Mouse (Mus musculus) neural tube, embryonic 11.5 days (tissue): ENCODE results near the gene T2. TPM values are rescaled to one million over a fixed set of nuclear protein-coding genes. Genes with fewer than 3 reads are reported as not detected.
A peak's percentile ranks its signal among the peaks of the same experiment; 100 is the strongest.

ENCODE experiments used
- ATAC-seq: fragments of 200-750 bp; cut with Nextera tagmentation; 2 replicates; pipeline ENCODE4 v1.8.0; 2017; ENCODE audit warnings: moderate number of reproducible peaks, mild to moderate bottlenecking, moderate TSS enrichment, moderate library complexity; ENCODE audit not compliant: insufficient read depth, low FRiP score, low TSS enrichment
- DNase-seq: peaks from one replicate; pipeline ENCODE4 v3.0.0-alpha.2; 2015; ENCODE audit warnings: low spot score
- H3K27ac ChIP-seq: fragments of 300-500 bp; sonication (generic); 2 replicates; pipeline ENCODE4 v1.5.1; 2014; ENCODE audit warnings: low read depth, mild to moderate bottlenecking, low read length
- H3K27me3 ChIP-seq: fragments of 300-500 bp; sonication (generic); 2 replicates; pipeline ENCODE4 v1.6.1; 2014; ENCODE audit warnings: mild to moderate bottlenecking, low read length, mixed read lengths; ENCODE audit not compliant: control insufficient read depth, insufficient read depth
- H3K36me3 ChIP-seq: fragments of 300-500 bp; sonication (generic); 2 replicates; pipeline ENCODE4 v1.6.1; 2014; ENCODE audit warnings: mild to moderate bottlenecking, low read length, moderate library complexity, mixed read lengths; ENCODE audit not compliant: control insufficient read depth, insufficient read depth
- H3K4me1 ChIP-seq: fragments of 300-500 bp; sonication (generic); 2 replicates; pipeline ENCODE4 v1.6.1; 2014; ENCODE audit warnings: low read length, mixed read lengths; ENCODE audit not compliant: control insufficient read depth, insufficient read depth
- H3K4me2 ChIP-seq: fragments of 300-500 bp; sonication (generic); 2 replicates; pipeline ENCODE4 v1.6.1; 2014; ENCODE audit warnings: low read depth, mild to moderate bottlenecking, moderate library complexity
- H3K4me3 ChIP-seq: fragments of 300-500 bp; sonication (generic); 2 replicates; pipeline ENCODE4 v1.5.1; 2014; ENCODE audit warnings: low read depth, low read length
- H3K9ac ChIP-seq: fragments of 300-500 bp; sonication (generic); 2 replicates; pipeline ENCODE4 v1.6.1; 2014; ENCODE audit warnings: mild to moderate bottlenecking, low read length
- H3K9me3 ChIP-seq: fragments of 300-500 bp; sonication (generic); 2 replicates; pipeline ENCODE4 v1.6.1; 2016; ENCODE audit warnings: low read length; ENCODE audit not compliant: control insufficient read depth
- WGBS: fragments of 180-500 bp; shearing (Covaris S2); extraction: QIAGEN DNeasy Blood & Tissue Kit; methylation state at CpG from one replicate; pipeline ENCODE4 v1.1.7; 2014; 5-methylcytosine and 5-hydroxymethylcytosine counted together
- polyA plus RNA-seq: library from polyadenylated mRNA; unstranded; fragments of >200 nt; fragmentation: Nextera tagmentation; extraction: Ambion mirVana; gene quantifications from 2 replicates; pipeline ENCODE4 v1.2.1, GENCODE M21; 2014

Gene T2
- polyA plus RNA-seq, 1 experiment from 2014 or later = 0.53 TPM

DNA sequence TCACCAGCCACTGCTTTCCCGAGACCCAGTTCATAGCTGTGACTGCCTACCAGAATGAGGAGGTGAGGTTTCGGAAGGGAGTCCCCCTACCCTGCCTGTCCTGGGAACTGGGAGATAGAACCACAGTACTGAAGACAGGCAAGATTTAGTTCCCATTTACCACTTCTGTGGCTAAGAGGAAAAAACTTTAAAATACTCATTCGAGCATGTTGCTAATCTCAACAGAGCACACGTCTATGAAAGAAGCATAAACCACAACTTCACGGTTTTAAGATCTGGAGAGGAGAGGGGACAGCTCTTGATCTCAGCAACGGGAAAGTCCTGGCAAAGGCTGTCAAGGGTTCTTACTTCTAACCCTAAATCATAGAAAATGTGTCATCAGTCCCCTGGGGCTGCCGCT, 80.4 kb downstream of the T2 start:
- Histone ChIP-seq H3K9me3 (no peaks in the 10 kb centered on the region), H3K4me3 (no peak overlapping the region), H3K27ac (no peak overlapping the region), H3K36me3 (no peaks in the 10 kb centered on the region), H3K4me2 (no peak overlapping the region), H3K9ac (no peak overlapping the region), H3K27me3 (peaks cover 68% of the 10 kb centered on the region), H3K4me1 (no peaks in the 10 kb centered on the region; the same call in 1 of the 2 replicates)
- DNase-seq (no peak), ATAC-seq (no peak)
- 32% methylated on average over 7 of the region's 7 CpGs for WGBS

DNA sequence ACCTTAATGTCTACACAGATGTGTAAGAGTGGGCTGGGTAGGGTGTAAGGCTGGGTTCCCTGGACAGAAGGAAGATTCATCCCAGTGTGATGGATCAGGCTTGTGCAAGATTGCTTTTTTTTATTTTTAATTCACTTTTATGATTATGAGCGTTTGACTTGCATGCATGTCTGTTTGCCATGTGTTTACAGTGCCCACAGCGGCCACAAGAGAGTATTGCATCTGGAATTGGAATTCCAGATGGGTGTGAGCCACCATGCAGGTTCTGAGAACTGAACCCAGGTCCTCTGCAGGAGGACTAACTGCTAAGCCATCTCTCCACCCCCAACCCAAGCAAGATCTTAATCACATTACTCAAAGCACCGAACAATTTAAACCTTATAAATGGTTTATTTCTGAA, 88.3 kb downstream of the T2 start:
- H3K27ac ChIP-seq = no peak overlapping the region
- H3K9ac ChIP-seq = no peak overlapping the region
- WGBS = 65% methylated on average over 3 of the region's 3 CpGs
- H3K9me3 ChIP-seq = no peaks in the 10 kb centered on the region
- H3K36me3 ChIP-seq = no peaks in the 10 kb centered on the region
- H3K27me3 ChIP-seq = no peaks in the 10 kb centered on the region
- H3K4me1 ChIP-seq = no peaks in the 10 kb centered on the region
- no peak overlapping the region for H3K4me3 ChIP-seq
- H3K4me2 ChIP-seq = no peak overlapping the region
- ATAC-seq = no peak
- no peak for DNase-seq

DNA sequence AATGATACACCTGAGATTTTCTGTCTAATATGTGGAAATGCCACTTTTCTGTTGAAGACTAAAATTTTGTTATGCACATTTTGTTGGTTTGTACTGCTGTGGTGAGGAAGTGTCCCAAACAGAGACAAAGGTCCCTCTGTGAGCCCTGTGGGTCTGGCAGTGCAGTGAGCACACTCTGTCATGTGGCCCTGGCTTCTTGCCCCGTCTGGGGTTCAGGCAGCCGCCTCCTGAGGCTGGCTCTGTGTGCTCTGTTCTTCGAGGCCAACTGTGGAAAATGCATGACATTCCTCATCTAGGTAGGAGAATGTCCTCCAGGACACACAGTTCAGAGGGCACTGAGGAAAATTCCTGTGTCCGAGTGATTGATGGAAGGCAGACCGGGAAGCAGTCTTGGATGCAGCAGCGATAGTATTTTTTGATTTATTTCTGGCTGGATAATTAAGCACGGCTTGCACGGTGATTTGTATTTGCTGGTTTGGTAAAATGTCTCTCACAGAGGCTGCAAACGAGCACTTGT, 91.9 kb downstream of the T2 start:
- H3K27ac ChIP-seq = no peak overlapping the region
- no peaks in the 10 kb centered on the region for H3K27me3 ChIP-seq
- no peak overlapping the region for H3K9ac ChIP-seq
- H3K4me2 ChIP-seq = no peak overlapping the region
- H3K4me3 ChIP-seq = no peak overlapping the region
- 22% methylated on average over 9 of the region's 9 CpGs for WGBS
- no peaks in the 10 kb centered on the region for H3K9me3 ChIP-seq
- no peak for DNase-seq
- ATAC-seq = no peak
- no peaks in the 10 kb centered on the region for H3K36me3 ChIP-seq
- no peaks in the 10 kb centered on the region for H3K4me1 ChIP-seq

DNA sequence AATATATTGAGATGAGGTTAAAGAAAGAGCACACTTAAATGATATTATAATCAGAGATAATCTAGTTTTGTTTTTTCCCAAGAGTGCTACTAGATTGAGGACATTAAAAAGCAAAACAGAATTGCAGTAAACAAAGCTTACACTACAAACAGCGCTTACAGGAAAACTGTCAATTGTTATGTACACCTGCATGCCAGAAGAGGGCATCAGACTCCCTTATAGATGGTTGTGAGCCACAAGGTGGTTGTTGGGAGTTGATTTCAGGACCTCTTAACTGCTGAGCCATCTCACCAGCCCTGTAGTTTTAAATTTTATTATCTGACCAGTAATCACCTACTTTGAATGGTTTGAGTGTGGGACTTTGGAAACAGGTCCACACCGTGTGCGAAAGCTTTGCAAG, 92.5 kb downstream of the T2 start:
- H3K9ac ChIP-seq = no peak overlapping the region
- no peaks in the 10 kb centered on the region for H3K4me1 ChIP-seq
- H3K27me3 ChIP-seq = no peaks in the 10 kb centered on the region
- ATAC-seq = no peak
- no peak overlapping the region for H3K4me2 ChIP-seq
- WGBS = 68% methylated on average over 3 of the region's 3 CpGs
- H3K4me3 ChIP-seq = no peak overlapping the region
- no peaks in the 10 kb centered on the region for H3K36me3 ChIP-seq
- DNase-seq = no peak
- no peaks in the 10 kb centered on the region for H3K9me3 ChIP-seq
- H3K27ac ChIP-seq = no peak overlapping the region

DNA sequence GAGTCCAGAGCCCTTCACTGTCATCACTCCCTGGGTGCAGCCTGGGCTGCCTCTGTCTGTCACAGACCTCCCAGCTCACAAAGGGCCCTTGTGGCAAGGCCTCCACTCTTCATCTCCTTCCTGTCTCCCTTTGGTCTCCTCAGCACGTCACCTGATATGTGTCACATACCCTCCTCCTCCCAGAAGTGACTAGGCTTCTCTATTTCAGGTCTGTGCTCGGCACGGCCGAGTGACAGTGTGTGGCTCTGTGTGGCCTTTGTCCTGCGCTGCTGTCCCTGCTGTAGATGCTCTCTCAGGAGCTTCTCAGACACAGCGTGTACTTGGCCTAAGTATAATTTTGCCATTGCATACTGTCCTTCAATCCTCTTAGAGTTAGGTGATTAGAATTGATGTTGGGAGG, 99.4 kb downstream of the T2 start:
- no peak for ATAC-seq
- Histone ChIP-seq H3K4me2 (no peak overlapping the region), H3K4me1 (no peaks in the 10 kb centered on the region), H3K4me3 (no peak overlapping the region), H3K9me3 (no peaks in the 10 kb centered on the region), H3K9ac (no peak overlapping the region), H3K27ac (no peak overlapping the region), H3K36me3 (no peaks in the 10 kb centered on the region), H3K27me3 (no peaks in the 10 kb centered on the region)
- DNase-seq = no peak
- 60% methylated on average over 6 of the region's 6 CpGs for WGBS

DNA sequence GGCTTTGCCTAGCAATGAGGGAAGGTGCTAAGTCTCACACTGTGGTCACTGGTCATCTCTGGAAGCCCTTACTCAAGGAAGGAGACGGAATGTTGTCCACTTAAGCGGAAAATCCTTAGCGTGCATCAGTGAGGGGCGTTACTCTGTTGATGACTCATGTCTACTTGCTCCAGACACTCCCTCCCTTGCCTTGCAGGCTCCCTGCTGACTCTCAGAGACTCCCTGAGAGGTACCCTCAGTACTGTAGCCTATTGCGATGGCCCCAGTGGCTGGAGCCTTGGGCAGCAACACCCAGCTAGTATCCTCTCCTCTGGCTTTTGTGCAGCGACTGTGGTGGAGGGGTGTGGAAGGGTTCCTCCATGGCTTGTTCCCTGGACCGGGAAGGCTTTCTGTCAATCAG, 99.8 kb downstream of the T2 start:
- Histone ChIP-seq H3K4me2 (no peak overlapping the region), H3K4me3 (no peak overlapping the region), H3K4me1 (no peaks in the 10 kb centered on the region), H3K9me3 (no peaks in the 10 kb centered on the region), H3K27me3 (no peaks in the 10 kb centered on the region), H3K27ac (no peak overlapping the region), H3K9ac (no peak overlapping the region), H3K36me3 (no peaks in the 10 kb centered on the region)
- DNase-seq (no peak), ATAC-seq (no peak)
- WGBS = 64% methylated on average over 7 of the region's 7 CpGs

DNA sequence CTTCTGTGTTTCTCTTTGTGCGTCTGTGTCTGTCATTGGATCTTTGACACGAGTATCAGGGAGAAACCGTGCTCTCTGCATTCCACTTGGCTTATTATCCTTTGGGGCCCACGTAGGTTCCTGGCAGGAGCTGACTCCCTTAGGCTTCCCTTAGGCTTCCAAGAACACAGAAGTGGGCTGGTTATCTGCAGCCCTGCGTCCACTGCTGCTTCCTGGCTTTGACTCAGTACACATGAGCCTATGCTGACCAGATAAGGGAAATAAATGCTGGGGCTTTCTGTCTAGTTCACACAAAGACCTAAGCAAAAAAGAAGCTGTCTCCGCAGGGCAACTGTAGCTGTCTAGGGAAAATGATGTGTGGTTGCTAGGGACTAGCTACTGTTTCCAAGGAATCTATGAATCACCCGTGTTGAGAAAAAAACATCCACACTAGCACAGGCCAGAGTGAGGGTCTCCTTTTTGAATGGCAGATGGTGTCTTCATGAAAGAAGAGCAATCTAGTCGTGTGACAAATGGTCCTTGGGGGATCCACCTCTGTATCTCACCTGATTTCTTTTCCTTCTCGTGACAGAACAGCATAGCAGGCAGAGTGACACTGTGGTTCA, 101.2 kb downstream of the T2 start:
- Histone ChIP-seq H3K4me3 (no peak overlapping the region), H3K27ac (no peak overlapping the region), H3K9ac (no peak overlapping the region), H3K4me1 (no peaks in the 10 kb centered on the region), H3K4me2 (no peak overlapping the region), H3K36me3 (no peaks in the 10 kb centered on the region), H3K9me3 (no peaks in the 10 kb centered on the region), H3K27me3 (no peaks in the 10 kb centered on the region)
- WGBS = 64% methylated on average over 9 of the region's 9 CpGs
- ATAC-seq (no peak), DNase-seq (no peak)

DNA sequence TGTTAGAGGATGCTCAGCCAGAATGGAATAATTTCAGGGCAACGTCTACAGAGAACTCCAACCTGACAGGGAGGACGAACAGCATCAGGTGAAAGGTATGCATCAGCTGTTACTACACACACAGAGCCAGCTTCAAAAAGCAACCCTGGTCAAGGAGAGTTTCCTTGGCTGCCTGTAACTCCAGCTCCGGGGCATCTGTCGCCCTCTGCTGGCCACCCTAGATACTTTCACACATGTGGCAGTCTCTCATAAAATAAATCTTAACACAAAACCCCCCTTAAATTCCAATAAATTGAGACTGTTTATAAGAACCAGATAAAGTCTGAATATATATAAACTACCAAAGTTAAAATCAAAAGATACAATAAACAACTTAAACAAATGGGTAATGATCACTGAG, 105.8 kb downstream of the T2 start:
- ATAC-seq (no peak), DNase-seq (peak; percentile 67)
- no peaks in the 10 kb centered on the region for H3K36me3 ChIP-seq
- no peaks in the 10 kb centered on the region for H3K9me3 ChIP-seq
- no peaks in the 10 kb centered on the region for H3K4me1 ChIP-seq
- H3K4me2 ChIP-seq = no peak overlapping the region
- H3K9ac ChIP-seq = no peak overlapping the region
- no peaks in the 10 kb centered on the region for H3K27me3 ChIP-seq
- WGBS = 7% methylated on average over 4 of the region's 4 CpGs
- H3K4me3 ChIP-seq = no peak overlapping the region
- no peak overlapping the region for H3K27ac ChIP-seq

DNA sequence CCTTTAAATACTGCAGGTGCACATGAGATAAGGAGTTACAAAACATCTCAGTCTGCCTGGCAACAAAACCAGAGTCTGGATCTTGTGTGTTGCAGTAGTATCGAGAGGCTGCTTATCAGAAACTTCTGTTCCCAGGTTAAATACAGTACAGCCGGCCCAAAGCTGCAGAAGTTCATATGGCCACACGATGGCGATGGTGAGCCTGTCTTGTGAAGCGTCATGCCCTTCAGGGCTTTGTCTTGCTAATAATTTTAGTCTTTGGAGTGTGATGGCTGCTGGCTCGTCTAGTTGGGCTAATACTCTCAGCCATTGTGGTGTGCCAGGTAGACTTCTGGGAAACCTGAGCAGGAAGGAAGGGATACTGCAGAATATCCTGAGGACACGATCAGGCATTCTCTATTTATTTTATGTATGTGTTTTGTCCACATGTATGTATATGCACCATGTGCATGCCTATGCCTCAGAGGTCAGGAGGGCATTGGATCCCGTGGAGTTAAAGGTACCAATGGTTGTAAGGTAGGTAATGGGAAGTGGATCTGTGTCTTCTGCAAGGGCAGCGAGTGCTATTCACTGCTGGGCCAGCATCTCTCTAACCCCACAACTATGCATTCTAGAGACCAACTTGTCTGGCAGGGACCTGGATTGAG, 107.8 kb downstream of the T2 start:
- no peak overlapping the region for H3K27ac ChIP-seq
- no peaks in the 10 kb centered on the region for H3K4me1 ChIP-seq
- 24% methylated on average over 9 of the region's 9 CpGs for WGBS
- H3K9me3 ChIP-seq = no peaks in the 10 kb centered on the region
- DNase-seq (peak; percentile 84), ATAC-seq (peak; percentile 38; the same call in 1 of the 2 replicates)
- no peaks in the 10 kb centered on the region for H3K36me3 ChIP-seq
- no peak overlapping the region for H3K4me2 ChIP-seq
- no peak overlapping the region for H3K4me3 ChIP-seq
- no peak overlapping the region for H3K9ac ChIP-seq
- H3K27me3 ChIP-seq = no peaks in the 10 kb centered on the region
